Mouse (Mus musculus): Measurements from ENCODE around the gene Zfp619.
"Not testable (repeated sequence)": the region's sequence is repeated elsewhere in the genome, so short reads cannot be mapped to it uniquely, and the experiment has no call there.

Zfp619 gene

GRCm38 (mm10) chr7:39517616-39518177 lies at the start of gene Zfp619:
TSS of gene Zfp619 (plus strand) at chr7:39517766.
- DNase-seq (ENCODE audit: low spot score), result peak; percentile 89

DNA sequence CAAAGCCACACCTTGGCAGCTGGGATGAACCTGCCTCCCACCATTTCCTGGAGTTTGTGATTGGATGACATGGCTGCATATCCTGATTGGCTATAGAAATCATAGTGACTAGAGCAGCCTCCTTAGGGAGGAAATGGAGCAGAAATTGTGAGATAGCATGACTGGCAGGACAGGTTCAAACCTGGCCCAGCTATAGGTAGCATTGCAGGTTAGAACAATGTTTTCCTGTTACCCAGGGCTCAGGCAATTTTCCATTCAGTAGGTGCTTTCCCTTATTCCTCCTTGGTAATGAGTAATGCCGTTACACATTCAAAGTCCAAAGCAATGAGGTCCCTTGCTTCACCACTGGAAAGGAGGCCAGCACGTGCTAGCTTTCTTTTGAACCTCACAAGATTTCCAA lies 38.6 kb upstream of the Zfp619 start:
- no peak for DNase-seq (ENCODE audit: low spot score)

DNA sequence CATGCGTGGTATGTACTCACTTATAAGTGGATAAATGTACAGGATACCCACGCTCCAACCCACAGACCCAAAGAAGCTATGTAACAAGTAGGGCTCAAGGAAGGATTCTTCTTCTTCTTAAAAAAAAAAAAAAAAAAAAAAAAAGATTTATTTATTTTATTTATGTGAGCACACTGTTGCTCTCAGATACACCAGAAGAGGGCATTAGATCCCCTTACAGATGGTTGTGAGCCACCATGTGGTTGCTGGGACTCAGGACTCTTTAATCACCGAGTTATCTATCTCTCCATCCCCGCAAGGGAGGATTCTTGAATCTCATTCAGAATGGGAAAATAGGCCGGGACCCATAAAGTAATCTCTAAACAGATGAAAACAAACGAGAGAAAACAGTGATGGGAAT lies 33.2 kb upstream of the Zfp619 start:
- no peak for DNase-seq (ENCODE audit: low spot score)

DNA sequence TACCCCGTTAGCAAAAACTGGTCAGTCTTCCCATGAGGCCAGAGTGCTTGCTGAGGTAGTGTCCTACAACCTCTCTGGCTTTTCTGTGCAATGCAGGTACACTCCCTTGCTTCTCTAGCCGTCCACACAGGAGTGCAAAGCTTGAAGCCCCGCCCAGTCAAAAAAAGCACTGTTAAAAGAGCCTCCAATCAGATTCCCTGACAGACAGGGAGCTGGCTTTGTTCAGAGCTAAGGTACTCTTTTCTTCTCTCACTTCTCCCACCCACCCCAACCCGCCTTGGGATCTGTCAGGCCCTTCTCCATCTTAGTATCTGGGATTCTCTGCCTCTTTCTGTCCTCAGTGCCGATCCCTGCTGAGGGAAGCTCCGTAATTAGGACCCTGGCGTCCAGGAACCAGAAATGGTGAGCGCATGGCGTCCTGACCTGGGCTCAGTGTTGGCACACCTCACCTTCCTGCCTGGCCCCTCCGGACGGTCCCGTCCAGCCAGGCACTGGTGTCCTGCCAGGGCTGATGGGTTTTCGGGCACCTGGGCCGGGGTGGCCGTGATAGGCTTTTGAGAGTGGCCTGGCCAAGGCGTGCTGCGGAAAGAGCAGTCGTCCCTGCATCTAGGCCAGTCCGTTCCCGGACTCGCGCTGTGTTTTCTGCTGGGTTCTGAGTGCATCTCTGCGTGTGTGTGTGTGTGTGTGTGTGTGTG lies 30.3 kb upstream of the Zfp619 start:
- no peak for DNase-seq (ENCODE audit: low spot score)

GRCm38 (mm10) chr7:39487854-39488205 lies 29.7 kb upstream of the Zfp619 start:
- DNase-seq (ENCODE audit: low spot score), result no peak

DNA sequence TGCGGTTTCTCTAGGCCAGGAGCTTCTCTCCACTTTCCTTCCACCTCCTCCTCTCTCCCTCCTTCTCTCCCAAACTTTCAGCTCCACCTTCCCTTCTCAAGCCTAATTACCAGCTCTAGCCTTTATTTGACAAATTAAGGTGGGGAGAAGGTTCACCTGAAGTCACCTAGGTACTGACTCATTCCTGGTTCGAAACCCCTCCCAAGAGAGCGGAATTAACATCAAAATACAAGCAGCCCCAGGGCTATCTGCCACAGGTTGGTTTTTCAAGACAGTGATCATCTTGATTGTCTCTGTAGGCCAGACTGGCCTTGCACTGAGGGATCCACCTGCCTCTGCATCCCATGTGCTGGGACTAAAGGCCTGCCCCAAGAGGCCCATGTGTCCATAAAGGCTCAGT lies 22.9 kb upstream of the Zfp619 start:
- DNase-seq (ENCODE audit: low spot score), result no peak

DNA sequence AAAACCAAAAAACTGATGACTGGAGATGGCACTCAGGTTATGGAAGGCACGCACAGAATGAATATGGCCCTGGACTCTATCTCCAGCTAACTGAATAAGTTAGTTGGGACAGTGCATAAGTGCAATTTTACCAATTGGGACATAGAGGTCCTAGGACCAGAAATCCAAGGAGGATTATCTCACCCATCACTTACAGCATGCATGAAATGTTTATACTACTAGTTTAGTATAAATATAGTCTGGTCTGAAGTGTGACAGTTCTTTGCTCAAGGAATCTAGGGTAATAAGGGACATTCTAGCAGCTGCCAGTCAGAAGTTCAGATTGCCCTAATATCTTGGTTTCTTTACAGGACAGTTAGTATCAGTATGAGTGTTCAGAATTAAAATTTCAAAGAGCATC lies 13.5 kb upstream of the Zfp619 start:
- DNase-seq (ENCODE audit: low spot score), result no peak

DNA sequence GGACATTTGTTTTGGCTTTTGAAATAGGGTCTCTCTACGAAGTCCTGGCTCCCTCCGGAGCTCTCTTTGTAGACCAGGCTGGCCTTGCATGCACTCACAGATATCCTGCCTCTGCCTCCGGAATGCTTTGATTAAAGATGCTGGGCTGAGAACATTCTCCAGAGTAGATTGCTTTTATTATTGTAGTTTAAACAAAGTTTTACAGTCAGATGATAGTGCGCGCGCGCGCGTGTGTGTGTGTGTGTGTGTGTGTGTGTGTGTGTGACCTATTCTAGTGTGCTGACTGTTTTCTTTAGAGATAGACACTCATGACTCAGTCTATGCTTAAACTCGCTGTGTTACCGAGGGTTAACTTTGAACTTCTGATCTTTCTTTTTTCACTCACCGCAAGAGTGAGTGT lies 796 bp downstream of the Zfp619 start:
- no peak for DNase-seq (ENCODE audit: low spot score)

DNA sequence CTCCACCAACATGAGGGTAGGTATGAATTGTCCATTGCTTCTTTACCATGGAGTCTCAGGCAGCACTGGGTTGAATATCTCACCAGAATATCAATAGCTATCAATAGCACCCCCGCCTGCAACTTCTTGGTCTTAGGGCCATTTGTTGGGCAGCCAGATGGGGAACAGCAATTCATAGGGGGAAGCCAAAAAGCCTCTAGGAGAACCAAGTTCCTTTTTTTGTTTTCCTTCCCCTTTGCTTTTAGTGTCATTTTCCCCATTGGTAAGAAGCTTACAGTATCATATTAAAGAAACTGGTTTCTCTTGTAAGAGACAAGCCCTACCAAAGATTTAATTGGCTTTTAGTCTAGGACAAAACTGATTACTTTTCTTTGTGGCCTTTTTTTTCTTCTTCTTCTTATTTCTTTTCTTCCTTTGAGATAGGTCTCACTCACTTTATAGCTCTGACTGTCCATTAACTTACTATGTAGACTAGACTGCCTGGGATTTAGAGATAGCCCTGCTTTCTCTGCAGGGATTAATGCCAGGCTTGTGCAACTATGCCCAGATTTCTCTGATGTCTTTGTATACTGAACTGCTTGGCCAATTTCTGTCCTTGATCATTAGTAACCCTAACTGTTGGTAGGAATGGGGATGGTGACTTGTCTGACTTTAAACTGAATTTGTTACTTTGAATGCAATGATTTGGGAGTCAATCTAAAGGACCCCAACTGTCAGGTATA lies 6.3 kb downstream of the Zfp619 start:
- DNase-seq (ENCODE audit: low spot score), result no peak

DNA sequence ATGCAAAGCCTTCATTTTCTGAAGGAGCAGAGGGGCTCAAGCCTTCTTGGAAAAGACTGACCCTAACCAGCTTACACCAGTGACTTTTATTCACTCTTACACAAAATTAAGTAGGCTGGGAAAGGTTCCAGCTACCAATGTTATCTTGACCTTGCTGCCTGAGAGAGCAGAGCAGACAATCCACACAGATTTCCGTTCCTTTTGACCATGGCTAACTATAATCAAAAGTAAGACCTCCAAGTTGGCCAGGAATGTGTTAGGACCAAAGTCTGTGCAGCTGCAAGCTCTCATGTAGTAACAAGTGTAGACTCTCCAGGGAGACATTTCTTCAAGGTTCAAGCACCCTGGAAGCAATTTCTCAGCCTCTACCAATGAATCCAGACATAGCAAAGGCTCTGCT lies 25.6 kb downstream of the Zfp619 start:
- no peak for DNase-seq (ENCODE audit: low spot score)

- DNase-seq (ENCODE audit: low spot score), result peak; percentile 53
These were observed 26.9 kb downstream of the Zfp619 start for GRCm38 (mm10) chr7:39544242-39545111.

DNA sequence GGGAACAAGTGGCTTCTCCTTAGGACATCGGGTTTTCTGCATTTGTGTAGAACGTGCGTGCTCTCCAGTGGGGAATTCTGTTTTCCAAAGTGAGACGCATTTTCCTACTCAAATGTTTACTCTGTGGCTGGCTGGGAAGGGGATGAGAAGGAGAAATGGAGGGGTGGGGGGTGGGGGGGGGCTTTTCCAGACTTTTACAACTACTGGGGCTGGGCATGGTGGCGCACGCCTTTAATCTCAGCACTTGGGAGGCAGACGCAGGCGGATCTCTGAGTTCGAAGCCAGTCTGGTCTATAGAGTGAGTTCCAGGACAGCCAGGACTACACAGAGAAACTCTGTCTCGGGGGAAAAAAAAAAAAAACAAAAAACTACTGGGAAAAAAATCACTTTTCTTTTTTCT lies 27.6 kb downstream of the Zfp619 start:
- no peak for DNase-seq (ENCODE audit: low spot score)

- DNase-seq (ENCODE audit: low spot score), result no peak
These were observed 31.8 kb downstream of the Zfp619 start for GRCm38 (mm10) chr7:39549336-39549735.

GRCm38 (mm10) chr7:39551976-39552891 lies 34.7 kb downstream of the Zfp619 start:
- DNase-seq (ENCODE audit: low spot score), result peak; percentile 84

DNA sequence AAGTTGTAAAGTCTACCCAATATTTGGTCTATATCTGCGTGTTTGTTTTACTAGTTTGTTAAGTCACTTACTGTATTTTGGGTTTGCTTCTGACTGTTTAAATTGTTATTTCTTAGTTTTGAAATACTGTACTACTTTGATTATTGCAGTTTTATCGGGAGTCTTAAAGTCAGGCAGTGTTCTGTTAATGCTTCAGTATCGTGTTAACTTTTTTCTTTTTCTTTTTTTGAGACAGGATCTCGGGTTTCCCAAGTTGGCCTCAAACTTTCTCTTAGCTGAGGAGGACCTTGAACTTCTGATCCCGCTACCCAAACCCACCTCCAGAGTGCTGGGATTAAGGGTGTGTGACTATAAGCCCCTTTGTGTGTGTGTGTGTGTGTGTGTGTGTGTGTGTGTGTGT lies 35.4 kb downstream of the Zfp619 start:
- DNase-seq (ENCODE audit: low spot score), result no peak

DNA sequence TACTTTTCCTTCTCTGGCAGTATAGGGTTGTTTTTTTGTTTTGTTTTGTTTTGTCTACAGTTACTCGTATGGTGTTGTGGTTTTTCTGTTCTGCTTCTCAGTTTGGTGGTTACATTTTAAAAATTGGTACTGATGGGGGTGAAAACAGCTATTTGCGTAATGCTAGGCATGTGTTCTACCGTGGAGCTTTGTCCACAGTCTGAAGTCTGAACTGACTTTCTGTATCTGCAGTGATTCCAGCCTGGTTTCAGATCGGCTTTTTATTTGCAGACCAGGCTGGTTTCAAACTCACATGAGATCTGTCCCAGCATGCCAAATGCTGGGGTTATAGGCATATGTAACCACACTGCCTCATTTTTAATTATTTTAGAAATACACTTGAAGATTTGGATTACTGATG lies 36.3 kb downstream of the Zfp619 start:
- no peak for DNase-seq (ENCODE audit: low spot score)

DNA sequence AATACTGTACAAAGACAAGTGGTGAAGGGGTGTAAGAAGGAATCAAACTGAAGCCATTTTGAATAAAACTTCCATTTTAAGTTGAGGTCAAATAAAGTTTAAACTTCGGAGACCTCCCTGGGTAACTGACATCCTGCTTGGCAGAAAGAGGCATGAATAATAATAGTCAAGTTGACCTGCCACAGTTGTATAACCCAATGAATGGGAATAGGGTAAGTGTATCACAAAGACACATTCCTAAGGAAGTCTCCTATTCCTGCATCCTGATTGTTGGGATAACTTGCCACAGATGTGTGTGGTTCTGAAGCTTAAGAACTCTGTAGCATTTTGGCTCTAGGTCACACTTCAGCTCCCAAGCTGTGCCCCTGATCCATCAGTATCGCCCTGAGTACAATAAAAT lies 62.5 kb downstream of the Zfp619 start:
- no peak for DNase-seq (ENCODE audit: low spot score)

GRCm38 (mm10) chr7:39580601-39581000 lies 63.0 kb downstream of the Zfp619 start:
- no peak for DNase-seq (ENCODE audit: low spot score)

DNA sequence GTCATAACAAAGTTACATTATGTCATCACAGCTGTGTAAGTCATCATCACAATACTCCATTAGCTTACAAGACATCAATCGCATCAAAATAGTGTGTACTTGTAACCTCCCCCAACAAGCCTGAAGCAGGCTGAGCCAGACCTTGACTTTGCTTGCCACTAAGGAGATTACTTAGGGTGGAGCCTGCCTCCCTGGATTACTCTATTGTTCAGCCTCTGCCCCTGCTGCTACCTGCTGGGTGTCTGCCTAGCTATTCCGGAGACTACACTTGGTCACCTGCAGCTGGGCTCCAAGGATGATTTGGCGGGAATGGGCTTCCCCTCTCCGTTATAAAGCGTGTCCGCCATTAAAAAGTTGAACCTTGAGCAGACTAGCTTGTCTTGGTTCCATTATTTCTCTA lies 69.3 kb downstream of the Zfp619 start:
- DNase-seq (ENCODE audit: low spot score), result not testable (repeated sequence)

- no peak for DNase-seq (ENCODE audit: low spot score)
These were observed 70.5 kb downstream of the Zfp619 start for GRCm38 (mm10) chr7:39588037-39588436.

DNA sequence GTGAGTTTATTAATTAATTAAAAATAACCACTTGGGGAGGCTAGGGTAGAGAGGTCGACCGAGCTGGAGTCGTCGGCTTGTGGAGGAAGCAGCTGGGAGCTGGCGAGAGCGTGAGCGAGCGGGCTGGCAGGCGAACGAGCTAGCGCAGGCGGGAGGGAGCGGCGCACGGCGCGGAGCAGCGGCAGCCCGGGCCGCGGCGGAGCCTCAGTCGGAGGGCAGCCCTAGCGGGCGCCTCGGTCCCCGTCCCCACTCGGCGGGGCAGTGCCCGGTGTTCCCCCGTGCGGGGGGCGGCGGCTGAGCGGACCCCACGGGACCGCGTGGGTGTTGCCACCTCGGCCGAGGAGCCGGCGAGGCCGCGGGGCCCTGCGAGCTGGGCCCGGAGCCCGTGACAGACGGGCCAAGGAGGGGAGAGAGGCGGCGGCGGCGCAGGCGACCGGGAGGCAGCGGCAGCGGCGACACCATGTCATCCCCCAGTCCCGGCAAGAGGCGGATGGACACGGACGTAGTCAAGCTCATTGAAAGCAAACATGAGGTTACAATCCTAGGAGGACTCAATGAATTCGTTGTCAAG lies 71.0 kb downstream of the Zfp619 start:
- DNase-seq (ENCODE audit: low spot score), result peak; percentile 6
